Mouse (Mus musculus) gastrocnemius, adult 2 months (tissue): ENCODE measurements around the gene Hsp90ab1. TPM values are rescaled to one million over a fixed set of nuclear protein-coding genes. Genes with fewer than 3 reads are reported as not detected.

Source experiments
- DNase-seq: peaks from one replicate; pipeline ENCODE4 v3.0.0; 2022
- H3K27ac ChIP-seq: fragments of 200-600 bp; 2 replicates; pipeline ENCODE4 v1.8.1; 2022; ENCODE audit warnings: mild to moderate bottlenecking
- H3K4me3 ChIP-seq: fragments of 200-600 bp; 2 replicates; pipeline ENCODE4 v1.8.1; 2022; ENCODE audit warnings: mild to moderate bottlenecking, moderate library complexity
- CTCF ChIP-seq: fragments of 200-600 bp; IDR thresholded peaks from 2 replicates; pipeline ENCODE4 v1.8.1; 2022; ENCODE audit warnings: antibody characterized with exemption, mild to moderate bottlenecking, moderate library complexity
- intact Hi-C: fragments of 180-260 bp; cut with DNase I; formaldehyde crosslinking; loops from one replicate; pipeline ENCODE4 v1.15.1; 2025
- total RNA-seq, 2 experiments: library from RNA; stranded (reverse); gene quantifications; 2 replicates each; pipeline ENCODE4 v1.2.3; 2021

Hsp90ab1 gene
- total RNA-seq, 2 experiments from 2014 or later, result 1,106 to 1,162 TPM

GRCm38 (mm10) chr17:45557998-45558862, 14.8 kb downstream of the Hsp90ab1 start:
- Histone ChIP-seq H3K27ac (no peak overlapping the region), H3K4me3 (peak overlapping the region; percentile 13)
- intact Hi-C loops, result no loop called here
- no peak for TF ChIP-seq CTCF
- DNase-seq, result no peak

DNA sequence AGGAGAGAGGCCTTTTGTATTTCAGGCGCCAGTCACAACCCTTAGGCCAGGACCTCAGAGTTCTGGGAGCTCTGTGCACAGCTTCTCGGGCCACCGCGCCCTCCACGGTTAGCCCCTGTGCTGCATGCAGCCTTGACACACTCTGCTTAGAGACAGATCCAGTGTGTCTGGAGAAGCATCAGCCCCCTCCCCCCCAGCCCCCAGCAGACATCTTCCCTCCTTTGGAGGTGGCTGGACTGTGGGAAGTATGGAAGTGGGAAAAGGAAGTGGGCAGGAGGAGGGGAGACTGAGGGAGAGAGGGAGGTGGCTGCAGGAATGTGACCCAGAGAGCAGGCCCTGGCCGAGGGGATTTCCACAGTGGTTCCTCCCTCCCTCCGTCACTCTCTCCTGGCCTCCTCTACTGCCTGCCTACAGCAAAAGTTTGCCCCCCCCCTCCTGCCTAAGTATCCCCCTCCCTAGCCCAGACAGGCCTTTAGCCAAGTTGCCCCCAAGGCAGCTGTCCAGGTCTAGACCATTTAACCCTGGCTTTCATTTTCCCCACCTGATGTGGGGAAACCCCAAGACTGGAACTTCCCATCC, 15.7 kb downstream of the Hsp90ab1 start:
- H3K27ac ChIP-seq, result no peak overlapping the region
- no peak for DNase-seq
- TF ChIP-seq CTCF, result no peak
- intact Hi-C loops, result no loop called here
- H3K4me3 ChIP-seq, result peak overlapping the region; percentile 72

- intact Hi-C loops, result no loop called here
- no peak for DNase-seq
- H3K27ac ChIP-seq, result peak overlapping the region; percentile 71; the same call in 1 of the 2 replicates
- TF ChIP-seq CTCF, result no peak
- peak overlapping the region; percentile 72 for H3K4me3 ChIP-seq
Measured at GRCm38 (mm10) chr17:45556514-45557245, 16.4 kb downstream of the Hsp90ab1 start.

- intact Hi-C loops, result no loop called here
- TF ChIP-seq CTCF, result no peak
- DNase-seq, result no peak
- Histone ChIP-seq H3K4me3 (peak overlapping the region; percentile 72), H3K27ac (peak overlapping the region; percentile 71)
Measured at GRCm38 (mm10) chr17:45556107-45556489, 17.0 kb downstream of the Hsp90ab1 start.

GRCm38 (mm10) chr17:45555452-45556106, 17.5 kb downstream of the Hsp90ab1 start, which contains the start of gene Nfkbie:
Gene Nfkbie (plus strand): TSS chr17:45555703.
- intact Hi-C loops, result no loop called here
- peak within 1 kb of the TSS; percentile 72 for H3K4me3 ChIP-seq
- peak within 1 kb of the TSS; percentile 71 for H3K27ac ChIP-seq
- DNase-seq, result peak; percentile 95
- no peak for TF ChIP-seq CTCF

- Histone ChIP-seq H3K4me3 (no peak overlapping the region), H3K27ac (no peak overlapping the region)
- intact Hi-C loops, result no loop called here
- no peak for DNase-seq
- no peak for TF ChIP-seq CTCF
Measured at GRCm38 (mm10) chr17:45554420-45554819, 18.7 kb downstream of the Hsp90ab1 start.

DNA sequence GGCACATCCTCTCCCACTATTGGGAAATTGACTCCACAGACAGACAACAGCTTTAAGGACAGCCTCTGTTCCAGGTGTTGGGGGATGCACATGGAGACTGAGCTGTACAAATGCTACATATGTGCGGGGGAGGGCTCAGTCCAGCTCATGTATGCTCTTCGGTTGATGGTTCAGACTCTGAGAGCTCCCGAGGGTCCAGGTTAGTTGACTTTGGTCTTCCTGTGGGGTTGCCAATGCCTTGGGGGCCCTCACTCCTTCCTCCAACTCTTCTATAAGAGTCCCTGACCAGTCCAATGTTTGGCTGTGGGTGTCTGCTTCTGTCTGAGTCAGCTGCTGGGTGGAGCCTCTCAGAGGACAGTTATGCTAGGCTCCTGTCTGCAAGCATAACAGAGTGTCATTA, 20.0 kb downstream of the Hsp90ab1 start:
- Histone ChIP-seq H3K27ac (no peak overlapping the region), H3K4me3 (no peak overlapping the region)
- no peak for DNase-seq
- no peak for TF ChIP-seq CTCF
- intact Hi-C loops, result no loop called here

- DNase-seq, result peak; percentile 78
- intact Hi-C loops, result loop anchor here (1.0 kb wide), 2 partner anchors 36 to 74 kb away; no protein-coding TSS in a partner anchor
- TF ChIP-seq CTCF, result peak; percentile 92
Measured at GRCm38 (mm10) chr17:45551816-45552451, 21.1 kb downstream of the Hsp90ab1 start.

DNA sequence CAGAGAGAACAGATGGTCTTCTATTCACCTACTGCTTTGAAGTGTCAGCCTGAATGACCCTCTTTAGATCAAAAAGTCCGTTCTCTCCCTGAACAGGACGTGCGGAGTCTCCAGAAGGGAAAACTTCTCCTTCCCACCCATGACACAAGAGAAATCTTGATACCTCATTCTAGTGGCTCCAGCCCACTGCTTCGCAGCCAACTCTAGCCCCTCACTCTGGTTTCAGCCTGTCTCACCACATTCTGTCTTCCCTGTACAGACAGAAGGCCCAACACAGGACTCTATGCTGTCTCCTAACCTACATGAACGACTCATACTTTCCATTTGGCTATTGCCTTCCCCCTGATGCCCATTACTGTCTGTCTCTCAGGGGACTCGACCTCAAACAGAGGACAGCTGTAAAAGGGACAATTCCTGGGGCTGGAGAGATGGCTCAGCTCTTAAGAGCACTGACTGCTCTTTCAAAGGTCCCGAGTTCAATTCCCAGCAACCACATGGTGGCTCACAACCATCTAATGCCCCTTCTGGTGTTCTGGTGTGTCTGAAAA, 21.7 kb downstream of the Hsp90ab1 start:
- H3K4me3 ChIP-seq, result no peak overlapping the region
- DNase-seq, result no peak
- no peak for TF ChIP-seq CTCF
- no peak overlapping the region for H3K27ac ChIP-seq
- intact Hi-C loops, result no loop called here

More at GRCm38 (mm10) chr17:45551816-45552451, 21.1 kb downstream of the Hsp90ab1 start:
- Histone ChIP-seq H3K27ac (no peak overlapping the region), H3K4me3 (no peak overlapping the region)

DNA sequence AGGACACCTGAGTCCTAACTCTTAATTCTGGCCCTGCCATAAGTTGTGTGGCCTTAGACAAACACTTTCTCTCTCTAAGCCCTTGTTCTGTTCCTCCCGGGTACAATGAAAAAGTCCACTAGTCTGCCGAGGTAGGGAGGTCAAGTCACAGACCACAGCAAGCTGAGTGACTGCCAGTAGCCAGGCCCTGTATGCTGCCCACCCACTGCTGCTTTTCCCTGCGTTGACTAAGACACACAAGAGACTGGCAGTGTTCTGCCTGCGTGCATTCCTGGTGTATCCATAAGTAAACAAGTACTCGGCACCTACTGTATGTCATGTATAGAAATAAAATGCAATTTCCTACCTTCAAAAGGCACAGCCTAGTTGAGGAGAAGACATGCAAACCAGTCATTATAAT, 22.8 kb downstream of the Hsp90ab1 start:
- no peak for DNase-seq
- Histone ChIP-seq H3K27ac (no peak overlapping the region), H3K4me3 (no peak overlapping the region)
- intact Hi-C loops, result no loop called here
- TF ChIP-seq CTCF, result no peak

- no peak for TF ChIP-seq CTCF
- no peak within 1 kb of the TSS for H3K27ac ChIP-seq
- intact Hi-C loops, result no loop called here
- peak within 1 kb of the TSS; percentile 72 for H3K4me3 ChIP-seq
- DNase-seq, result no peak
Measured at GRCm38 (mm10) chr17:45549617-45550181, 23.4 kb downstream of the Hsp90ab1 start, which contains the start of gene Tmem151b. Gene Tmem151b (minus strand): TSS chr17:45549677.
